Mouse (Mus musculus) kidney, embryonic 15.5 days (tissue): ENCODE results near the gene Rbl2. TPM values are rescaled to one million over a fixed set of nuclear protein-coding genes. Genes with fewer than 3 reads are reported as not detected.

Experiments used
- ATAC-seq: fragments of 200-750 bp; cut with Nextera tagmentation; replicated peaks from 2 replicates; pipeline ENCODE4 v1.8.0; 2017; ENCODE audit warnings: moderate TSS enrichment; ENCODE audit not compliant: low FRiP score
- H3K27ac ChIP-seq: fragments of 300-500 bp; sonication (generic); 2 replicates; pipeline ENCODE4 v1.5.1; 2015; ENCODE audit warnings: mild to moderate bottlenecking, inconsistent platforms
- H3K27me3 ChIP-seq: fragments of 300-500 bp; sonication (generic); 2 replicates; pipeline ENCODE4 v1.6.1; 2015; ENCODE audit warnings: inconsistent platforms
- H3K36me3 ChIP-seq: fragments of 300-500 bp; sonication (generic); 2 replicates; pipeline ENCODE4 v1.6.1; 2015; ENCODE audit warnings: inconsistent platforms
- H3K4me1 ChIP-seq: fragments of 300-500 bp; sonication (generic); 2 replicates; pipeline ENCODE4 v1.6.1; 2015; ENCODE audit warnings: inconsistent platforms
- H3K4me2 ChIP-seq: fragments of 300-500 bp; sonication (generic); 2 replicates; pipeline ENCODE4 v1.6.1; 2015; ENCODE audit warnings: moderate library complexity, mild to moderate bottlenecking, inconsistent platforms
- H3K4me3 ChIP-seq: fragments of 300-500 bp; sonication (generic); replicated peaks from 2 replicates; pipeline ENCODE4 v1.5.1; 2015; ENCODE audit warnings: mild to moderate bottlenecking, inconsistent platforms
- H3K9ac ChIP-seq: fragments of 300-500 bp; sonication (generic); 2 replicates; pipeline ENCODE4 v1.6.1; 2015; ENCODE audit warnings: mild to moderate bottlenecking, inconsistent platforms
- H3K9me3 ChIP-seq: fragments of 300-500 bp; sonication (generic); replicated peaks from 2 replicates; pipeline ENCODE4 v1.6.1; 2016; ENCODE audit warnings: inconsistent platforms
- WGBS: fragments of 180-500 bp; shearing (Covaris S2); methylation state at CpG from one replicate; pipeline ENCODE4 v1.1.7; 2015; ENCODE audit warnings: mixed read lengths; 5-methylcytosine and 5-hydroxymethylcytosine counted together
- polyA plus RNA-seq: library from polyadenylated mRNA; unstranded; fragments of >200 nt; fragmentation: Nextera tagmentation; extraction: Ambion mirVana; gene quantifications from 2 replicates; pipeline ENCODE4 v1.2.1, GENCODE M21; 2015

Rbl2 gene
- polyA plus RNA-seq, 1 experiment from 2014 or later, result 17.9 TPM

GRCm38 (mm10) chr8:91140828-91141227 is 71.0 kb downstream of the Rbl2 start:
- H3K27ac ChIP-seq, result no peak overlapping the region
- WGBS, result 77% methylated on average over 4 of the region's 4 CpGs

GRCm38 (mm10) chr8:91147715-91148114 is 77.9 kb downstream of the Rbl2 start:
- peak overlapping the region; percentile 50 for H3K4me2 ChIP-seq
- WGBS, result 9% methylated on average over 6 of the region's 6 CpGs
- no peak overlapping the region for H3K27ac ChIP-seq
- no peaks in the 10 kb centered on the region for H3K27me3 ChIP-seq
- H3K9me3 ChIP-seq, result no peaks in the 10 kb centered on the region
- H3K36me3 ChIP-seq, result no peaks in the 10 kb centered on the region
- no peak for ATAC-seq
- H3K9ac ChIP-seq, result no peak overlapping the region
- H3K4me3 ChIP-seq, result peak overlapping the region; percentile 20; the same call in 1 of the 2 replicates
- peaks cover 16% of the 10 kb centered on the region for H3K4me1 ChIP-seq

More at GRCm38 (mm10) chr8:91140828-91141227, 71.0 kb downstream of the Rbl2 start:
- ATAC-seq, result no peak
- Histone ChIP-seq H3K36me3 (no peaks in the 10 kb centered on the region), H3K4me1 (peaks cover 11% of the 10 kb centered on the region), H3K9me3 (no peaks in the 10 kb centered on the region), H3K9ac (no peak overlapping the region), H3K27me3 (no peaks in the 10 kb centered on the region), H3K4me2 (no peak overlapping the region), H3K4me3 (no peak overlapping the region)

- ATAC-seq, result peak; percentile 66
Measured at GRCm38 (mm10) chr8:91148643-91149178, 78.9 kb downstream of the Rbl2 start.

GRCm38 (mm10) chr8:91149298-91149697 is 79.4 kb downstream of the Rbl2 start:
- Histone ChIP-seq H3K27me3 (no peaks in the 10 kb centered on the region), H3K4me3 (no peak overlapping the region), H3K27ac (no peak overlapping the region), H3K9ac (no peak overlapping the region), H3K4me2 (peak overlapping the region; percentile 50), H3K4me1 (peaks cover 16% of the 10 kb centered on the region), H3K9me3 (no peaks in the 10 kb centered on the region), H3K36me3 (no peaks in the 10 kb centered on the region)
- peak; percentile 55 for ATAC-seq
- WGBS, result 47% methylated on average over 3 of the region's 3 CpGs

More at GRCm38 (mm10) chr8:91148643-91149178, 78.9 kb downstream of the Rbl2 start:
- Histone ChIP-seq H3K9me3 (no peaks in the 10 kb centered on the region), H3K9ac (no peak overlapping the region), H3K36me3 (no peaks in the 10 kb centered on the region), H3K4me3 (peak overlapping the region; percentile 17; the same call in 1 of the 2 replicates), H3K27ac (no peak overlapping the region), H3K27me3 (no peaks in the 10 kb centered on the region), H3K4me2 (peak overlapping the region; percentile 50), H3K4me1 (peaks cover 16% of the 10 kb centered on the region)
- WGBS, result 19% methylated on average over 15 of the region's 15 CpGs

- H3K4me2 ChIP-seq, result no peak overlapping the region
- H3K27me3 ChIP-seq, result no peaks in the 10 kb centered on the region
- no peaks in the 10 kb centered on the region for H3K36me3 ChIP-seq
- H3K9ac ChIP-seq, result no peak overlapping the region
- ATAC-seq, result no peak
- no peak overlapping the region for H3K4me3 ChIP-seq
- H3K9me3 ChIP-seq, result no peaks in the 10 kb centered on the region
- WGBS, result 89% methylated on average over 7 of the region's 7 CpGs
- H3K27ac ChIP-seq, result no peak overlapping the region
- peaks cover 16% of the 10 kb centered on the region for H3K4me1 ChIP-seq
Measured at GRCm38 (mm10) chr8:91151531-91151930, 81.7 kb downstream of the Rbl2 start.

- WGBS, result 76% methylated on average over 3 of the region's 3 CpGs
- Histone ChIP-seq H3K9ac (no peak overlapping the region), H3K36me3 (no peaks in the 10 kb centered on the region), H3K27me3 (no peaks in the 10 kb centered on the region), H3K4me2 (no peak overlapping the region), H3K4me1 (peaks cover 5% of the 10 kb centered on the region), H3K9me3 (no peaks in the 10 kb centered on the region), H3K27ac (no peak overlapping the region), H3K4me3 (no peak overlapping the region)
- ATAC-seq, result no peak
Measured at GRCm38 (mm10) chr8:91153831-91154230, 84.0 kb downstream of the Rbl2 start.

- 46% methylated on average over 6 of the region's 6 CpGs for WGBS
- Histone ChIP-seq H3K4me3 (no peak overlapping the region), H3K36me3 (no peaks in the 10 kb centered on the region), H3K27me3 (no peaks in the 10 kb centered on the region), H3K9ac (no peak overlapping the region), H3K4me2 (no peak overlapping the region), H3K4me1 (no peaks in the 10 kb centered on the region), H3K9me3 (no peaks in the 10 kb centered on the region), H3K27ac (no peak overlapping the region)
- ATAC-seq, result no peak
Measured at GRCm38 (mm10) chr8:91154564-91154963, 84.7 kb downstream of the Rbl2 start.

GRCm38 (mm10) chr8:91158617-91159016 is 88.8 kb downstream of the Rbl2 start:
- no peak overlapping the region for H3K4me2 ChIP-seq
- no peaks in the 10 kb centered on the region for H3K4me1 ChIP-seq
- no peak overlapping the region for H3K9ac ChIP-seq
- H3K27ac ChIP-seq, result no peak overlapping the region
- no peak for ATAC-seq
- H3K4me3 ChIP-seq, result no peak overlapping the region
- WGBS, result 95% methylated on average over 10 of the region's 10 CpGs
- no peaks in the 10 kb centered on the region for H3K27me3 ChIP-seq
- no peaks in the 10 kb centered on the region for H3K9me3 ChIP-seq
- no peaks in the 10 kb centered on the region for H3K36me3 ChIP-seq

GRCm38 (mm10) chr8:91159959-91160800 is 90.3 kb downstream of the Rbl2 start:
- Histone ChIP-seq H3K4me1 (no peaks in the 10 kb centered on the region), H3K4me2 (no peak overlapping the region), H3K27ac (no peak overlapping the region), H3K36me3 (no peaks in the 10 kb centered on the region), H3K9me3 (0 out of 2 replicates have a peak, but pooled peaks cover 2% of the 10 kb centered on the region), H3K4me3 (no peak overlapping the region), H3K9ac (no peak overlapping the region), H3K27me3 (no peaks in the 10 kb centered on the region)
- 73% methylated on average over 15 of the region's 15 CpGs for WGBS
- no peak for ATAC-seq

- H3K4me3 ChIP-seq, result no peak overlapping the region
- H3K4me1 ChIP-seq, result peaks cover 9% of the 10 kb centered on the region; the same call in 1 of the 2 replicates
- H3K27me3 ChIP-seq, result no peaks in the 10 kb centered on the region
- WGBS, result 68% methylated on average over 6 of the region's 6 CpGs
- H3K9ac ChIP-seq, result no peak overlapping the region
- 0 out of 2 replicates have a peak, but pooled peaks cover 1% of the 10 kb centered on the region for H3K9me3 ChIP-seq
- no peak overlapping the region for H3K27ac ChIP-seq
- H3K36me3 ChIP-seq, result no peaks in the 10 kb centered on the region
- H3K4me2 ChIP-seq, result no peak overlapping the region
- ATAC-seq, result no peak
Measured at GRCm38 (mm10) chr8:91170152-91170551, 100.3 kb downstream of the Rbl2 start.

GRCm38 (mm10) chr8:91170914-91171313 is 101.1 kb downstream of the Rbl2 start:
- no peaks in the 10 kb centered on the region for H3K9me3 ChIP-seq
- no peak overlapping the region for H3K4me2 ChIP-seq
- no peak overlapping the region for H3K4me3 ChIP-seq
- H3K4me1 ChIP-seq, result peaks cover 9% of the 10 kb centered on the region; the same call in 1 of the 2 replicates
- H3K27ac ChIP-seq, result no peak overlapping the region
- no peaks in the 10 kb centered on the region for H3K36me3 ChIP-seq
- WGBS, result 77% methylated on average over 14 of the region's 14 CpGs
- no peak for ATAC-seq
- no peak overlapping the region for H3K9ac ChIP-seq
- no peaks in the 10 kb centered on the region for H3K27me3 ChIP-seq

GRCm38 (mm10) chr8:91171605-91172004 is 101.7 kb downstream of the Rbl2 start:
- Histone ChIP-seq H3K27ac (no peak overlapping the region), H3K27me3 (no peaks in the 10 kb centered on the region), H3K4me3 (no peak overlapping the region), H3K36me3 (no peaks in the 10 kb centered on the region), H3K9ac (no peak overlapping the region), H3K4me1 (peaks cover 9% of the 10 kb centered on the region; the same call in 1 of the 2 replicates), H3K4me2 (no peak overlapping the region), H3K9me3 (no peaks in the 10 kb centered on the region)
- ATAC-seq, result no peak; the same call in 1 of the 2 replicates
- 40% methylated on average over 13 of the region's 13 CpGs for WGBS
